Mouse (Mus musculus) macrophage (primary cell): ENCODE data around the gene Elk4. TPM values are rescaled to one million over a fixed set of nuclear protein-coding genes. Genes with fewer than 3 reads are reported as not detected.

Source experiments
- H3K27ac ChIP-seq: fragments of 350-480 bp; formaldehyde crosslinking; 2 replicates; pipeline ENCODE4 v1.9.0; 2021
- H3K36me3 ChIP-seq: fragments of 350-480 bp; formaldehyde crosslinking; 2 replicates; pipeline ENCODE4 v1.9.0; 2021; ENCODE audit errors: inconsistent target
- H3K4me3 ChIP-seq: fragments of 350-480 bp; formaldehyde crosslinking; 2 replicates; pipeline ENCODE4 v1.9.0; 2021; ENCODE audit errors: inconsistent target
- H3K79me2 ChIP-seq: fragments of 350-480 bp; formaldehyde crosslinking; 2 replicates; pipeline ENCODE4 v1.9.0; 2021; ENCODE audit errors: inconsistent target
- WGBS: methylation state at CpG from one replicate; pipeline ENCODE4 v1.1.7; 2026; ENCODE audit warnings: inconsistent platforms; ENCODE audit not compliant: missing documents; 5-methylcytosine and 5-hydroxymethylcytosine counted together
- polyA plus RNA-seq: library from polyadenylated mRNA; stranded (reverse); fragments of 250-400 nt; gene quantifications from 3 replicates; pipeline ENCODE4 v1.2.4, GENCODE M21; 2018; ENCODE audit warnings: inconsistent platforms
- total RNA-seq, 78 experiments: library from RNA; depleted of rRNA; stranded (reverse); fragments of 250-400 nt; gene quantifications; 1 replicate in 9 of 78; 2 replicates in 24 of 78; 3 replicates in 43 of 78; 4 replicates in 2 of 78; pipeline ENCODE4 v1.2.4; 2018; ENCODE audit warnings: inconsistent platforms in 56 of 78

Gene Elk4
- 100 to 1,000 TPM in 23 of 26 experiments, 10 to 100 TPM in 3; 77.4 to 155 (median 127) TPM for total RNA-seq (2018; cell fraction: chromatin; rRNA removed)
- total RNA-seq (2018; cell fraction: cytosol; rRNA removed) = 10 to 100 TPM; 47.1 to 67.2 (median 56.3) TPM
- 100 to 1,000 TPM in 23 of 26 experiments, 10 to 100 TPM in 3; 91.4 to 149 (median 115) TPM for total RNA-seq (2018; cell fraction: nucleus; rRNA removed)
- 17.7 to 25.3 TPM (median 23.4 TPM) in 3 replicates for polyA plus RNA-seq

DNA sequence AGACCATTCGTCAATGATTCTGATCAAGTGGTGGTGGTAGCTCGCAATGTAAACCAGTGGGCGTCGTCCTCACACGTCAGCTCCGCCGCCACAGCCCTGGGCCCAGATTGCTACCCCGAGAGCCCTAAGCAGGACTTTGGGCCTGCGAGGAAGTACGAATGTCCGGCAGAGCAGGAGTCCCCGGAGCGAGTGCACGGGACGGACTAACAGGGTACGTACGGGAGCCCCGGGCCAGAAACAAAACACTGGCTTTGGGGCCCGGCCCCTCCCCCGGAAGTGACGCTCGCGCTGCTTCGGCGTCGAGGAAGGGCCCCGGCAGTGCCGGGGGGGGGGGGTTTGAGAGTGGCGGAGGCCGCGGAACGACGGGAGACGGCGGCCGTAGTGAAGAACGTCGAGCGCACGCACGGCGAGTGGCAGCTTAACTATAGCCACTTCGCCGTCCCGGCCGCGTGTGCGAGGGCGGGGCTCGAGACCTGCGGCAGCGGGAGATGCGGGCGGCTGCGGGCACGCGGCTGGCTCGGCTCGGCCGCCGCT lies at the start of gene Elk4:
TSS of gene Elk4 (plus strand) at position 326 of the 534 bp plus-strand sequence.
- Histone ChIP-seq H3K79me2 (peaks cover 35% of the 10 kb centered on the region), H3K36me3 (no peaks in the 10 kb centered on the region), H3K4me3 (peak within 1 kb of the TSS; percentile 80), H3K27ac (peak within 1 kb of the TSS; percentile 82)
- under 1% methylated on average over 59 of the region's 61 CpGs for WGBS

DNA sequence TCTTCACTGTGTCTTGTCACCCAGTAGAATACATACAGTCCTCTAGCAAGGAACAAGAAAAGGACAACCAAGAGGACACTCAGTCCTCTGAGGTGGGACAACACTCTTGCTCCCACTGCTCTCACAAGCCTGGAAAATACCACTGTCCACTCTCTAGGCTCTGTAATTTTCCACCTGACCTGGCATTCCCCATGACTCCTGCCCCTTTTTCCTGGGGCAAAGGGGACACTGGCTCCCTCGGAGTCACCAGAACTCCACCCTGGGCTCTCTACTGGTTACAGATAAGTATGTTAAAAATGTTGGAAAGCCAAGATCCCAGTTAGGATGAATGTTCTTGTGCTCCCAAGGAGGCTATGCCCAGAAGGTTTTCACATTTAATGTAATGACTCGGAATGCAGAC lies 46.4 kb upstream of the Elk4 start:
- WGBS = 91% methylated on average over 1 of the region's 2 CpGs
- no peak overlapping the region for H3K27ac ChIP-seq
- no peaks in the 10 kb centered on the region for H3K79me2 ChIP-seq
- no peaks in the 10 kb centered on the region for H3K36me3 ChIP-seq
- no peak overlapping the region for H3K4me3 ChIP-seq

DNA sequence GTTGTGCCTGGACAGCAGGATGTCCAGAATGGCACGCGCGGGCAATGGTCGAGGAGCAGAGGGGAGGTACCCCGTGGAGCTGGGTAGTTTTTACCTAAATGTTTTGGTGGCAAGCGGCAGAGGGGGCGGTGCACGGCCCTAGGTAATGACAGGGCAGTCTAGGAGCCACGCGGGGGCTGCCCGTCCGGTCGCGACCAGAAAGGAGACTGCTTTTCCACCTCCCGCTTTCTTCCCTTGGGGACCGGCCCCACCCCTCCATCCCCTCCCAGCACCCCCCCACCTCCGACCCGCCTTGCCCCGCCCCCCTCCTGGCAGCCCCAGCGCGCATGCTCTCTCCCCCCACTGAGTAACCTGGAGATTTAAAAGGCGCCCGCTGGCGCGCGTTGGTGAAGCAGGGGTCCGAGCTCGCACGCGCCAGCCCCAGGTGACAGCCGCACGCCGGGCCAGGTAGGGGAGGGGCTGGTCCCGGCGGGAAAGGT lies 44.8 kb upstream of the Elk4 start, which contains the start of gene Slc45a3:
TSS of gene Slc45a3 (plus strand) at position 362 of the 479 bp plus-strand sequence.
- no peaks in the 10 kb centered on the region for H3K36me3 ChIP-seq
- H3K27ac ChIP-seq = no peak within 1 kb of the TSS
- peak within 1 kb of the TSS; percentile 25; the same call in 1 of the 2 replicates for H3K4me3 ChIP-seq
- H3K79me2 ChIP-seq = no peaks in the 10 kb centered on the region
- 2% methylated on average over 23 of the region's 35 CpGs for WGBS

- H3K79me2 ChIP-seq = no peaks in the 10 kb centered on the region
- no peaks in the 10 kb centered on the region for H3K36me3 ChIP-seq
- 1% methylated on average over 76 of the region's 76 CpGs for WGBS
- no peak overlapping the region for H3K27ac ChIP-seq
- peak overlapping the region; percentile 25; the same call in 1 of the 2 replicates for H3K4me3 ChIP-seq
Observed at GRCm38 (mm10) chr1:131963085-131963951, 44.1 kb upstream of the Elk4 start.

DNA sequence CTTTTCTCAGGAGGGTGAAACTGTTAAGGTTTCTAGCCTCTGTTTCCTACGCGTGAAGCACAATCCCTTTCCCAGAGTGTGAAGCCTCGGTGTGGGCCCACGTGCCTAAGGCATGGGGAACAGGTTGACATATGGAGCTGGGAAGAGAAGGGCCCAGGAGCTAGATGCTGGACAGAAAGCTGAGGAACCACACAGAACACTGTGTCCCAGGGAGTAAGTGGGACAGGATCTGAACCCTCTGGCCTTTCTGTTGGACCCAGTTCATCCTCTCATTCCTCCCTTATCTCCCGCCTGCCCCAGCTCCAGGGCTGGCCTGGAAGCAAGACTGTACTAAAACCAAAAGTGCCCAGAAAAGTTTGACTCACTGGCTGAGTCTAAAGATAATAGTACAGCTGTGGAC lies 43.3 kb upstream of the Elk4 start:
- H3K27ac ChIP-seq = no peak overlapping the region
- WGBS = 71% methylated on average over 5 of the region's 5 CpGs
- H3K4me3 ChIP-seq = no peak overlapping the region
- no peaks in the 10 kb centered on the region for H3K36me3 ChIP-seq
- no peaks in the 10 kb centered on the region for H3K79me2 ChIP-seq

DNA sequence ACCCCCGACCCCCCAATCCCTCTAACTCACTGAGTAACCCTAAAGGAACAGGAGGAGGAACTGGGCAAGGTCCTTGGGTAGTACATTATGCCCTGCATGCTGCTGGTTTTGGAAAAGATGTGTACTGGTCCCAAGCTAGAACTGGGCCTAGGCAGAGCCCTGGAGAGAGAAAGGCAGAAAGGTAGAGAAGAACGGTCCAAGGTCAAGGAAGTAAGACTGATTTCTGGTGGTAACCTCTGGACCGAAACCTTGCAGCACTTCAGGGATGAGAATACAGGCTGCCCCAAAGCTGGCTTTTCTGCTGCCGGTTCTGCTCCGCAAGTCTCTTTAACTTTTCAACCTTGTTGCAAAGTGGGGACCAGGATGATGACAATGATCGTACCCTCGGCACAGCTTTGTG lies 42.8 kb upstream of the Elk4 start:
- WGBS = 94% methylated on average over 7 of the region's 7 CpGs
- no peak overlapping the region for H3K27ac ChIP-seq
- H3K4me3 ChIP-seq = no peak overlapping the region
- no peaks in the 10 kb centered on the region for H3K79me2 ChIP-seq
- no peaks in the 10 kb centered on the region for H3K36me3 ChIP-seq

- Histone ChIP-seq H3K27ac (no peak overlapping the region), H3K4me3 (no peak overlapping the region), H3K36me3 (no peaks in the 10 kb centered on the region), H3K79me2 (no peaks in the 10 kb centered on the region)
- 64% methylated on average over 5 of the region's 5 CpGs for WGBS
Observed at GRCm38 (mm10) chr1:131965818-131966217, 41.6 kb upstream of the Elk4 start.

DNA sequence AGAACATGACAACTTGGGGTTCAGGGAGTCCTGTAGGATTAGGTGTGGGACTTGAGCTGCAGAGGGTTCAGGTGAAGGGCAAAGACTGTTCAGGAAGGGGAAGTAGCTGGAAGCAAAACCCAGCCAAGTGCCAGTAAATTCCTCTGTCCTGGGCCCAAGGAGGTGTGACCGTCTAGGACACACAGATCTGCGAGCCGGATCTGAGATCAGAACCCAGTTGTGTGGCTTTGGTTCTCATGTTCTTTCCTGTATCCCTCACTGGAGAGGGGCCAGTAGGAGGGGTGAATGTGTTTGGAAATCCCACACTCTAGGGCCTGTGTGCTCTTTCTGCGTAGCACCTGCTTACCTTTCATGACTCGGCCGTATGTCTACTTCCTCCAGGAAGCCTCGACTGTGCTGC lies 40.1 kb upstream of the Elk4 start:
- H3K79me2 ChIP-seq = no peaks in the 10 kb centered on the region
- 34% methylated on average over 7 of the region's 7 CpGs for WGBS
- H3K36me3 ChIP-seq = no peaks in the 10 kb centered on the region
- no peak overlapping the region for H3K4me3 ChIP-seq
- no peak overlapping the region for H3K27ac ChIP-seq

DNA sequence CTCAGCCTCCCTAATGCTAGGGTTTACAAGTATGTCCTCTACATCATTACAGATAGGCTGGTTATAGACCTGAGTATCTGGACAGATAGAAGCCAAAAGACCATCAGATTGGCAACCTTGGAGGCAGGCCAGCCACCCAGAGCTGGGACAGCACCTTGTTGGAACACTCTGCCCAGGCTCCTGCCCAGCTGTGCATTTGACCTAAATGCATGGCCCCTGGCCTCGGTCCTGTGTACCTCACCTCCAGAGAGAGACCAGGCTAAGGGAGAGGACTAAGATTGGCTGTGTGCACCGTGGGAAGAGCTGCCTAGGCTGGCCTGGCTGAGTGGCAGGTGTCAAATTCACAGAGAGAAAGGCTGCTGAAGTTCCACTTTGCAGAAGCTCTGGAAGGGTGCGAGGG lies 38.9 kb upstream of the Elk4 start:
- Histone ChIP-seq H3K79me2 (no peaks in the 10 kb centered on the region), H3K4me3 (no peak overlapping the region), H3K27ac (no peak overlapping the region), H3K36me3 (no peaks in the 10 kb centered on the region)
- 86% methylated on average over 3 of the region's 3 CpGs for WGBS

DNA sequence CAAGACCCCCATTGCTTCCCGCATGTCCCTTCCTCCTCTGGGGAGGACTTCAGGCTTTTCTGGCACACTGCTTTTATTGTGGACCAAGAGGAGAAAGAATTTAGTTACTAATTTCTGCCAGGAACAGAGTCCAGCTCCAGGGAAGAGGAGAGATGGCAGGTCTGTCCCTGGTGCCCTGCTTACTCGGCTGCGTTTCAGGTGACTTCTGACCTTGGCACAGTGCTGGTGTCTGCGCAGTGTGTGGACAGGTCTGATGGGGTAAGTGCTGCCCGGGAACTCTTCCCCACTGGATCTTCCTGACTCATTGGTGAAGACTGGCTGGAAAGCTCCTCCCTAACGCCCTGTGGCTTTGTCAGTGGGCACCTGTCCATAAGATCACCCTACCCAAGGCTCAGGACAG lies 38.4 kb upstream of the Elk4 start:
- H3K27ac ChIP-seq = no peak overlapping the region
- 93% methylated on average over 6 of the region's 6 CpGs for WGBS
- H3K79me2 ChIP-seq = no peaks in the 10 kb centered on the region
- no peaks in the 10 kb centered on the region for H3K36me3 ChIP-seq
- no peak overlapping the region for H3K4me3 ChIP-seq

DNA sequence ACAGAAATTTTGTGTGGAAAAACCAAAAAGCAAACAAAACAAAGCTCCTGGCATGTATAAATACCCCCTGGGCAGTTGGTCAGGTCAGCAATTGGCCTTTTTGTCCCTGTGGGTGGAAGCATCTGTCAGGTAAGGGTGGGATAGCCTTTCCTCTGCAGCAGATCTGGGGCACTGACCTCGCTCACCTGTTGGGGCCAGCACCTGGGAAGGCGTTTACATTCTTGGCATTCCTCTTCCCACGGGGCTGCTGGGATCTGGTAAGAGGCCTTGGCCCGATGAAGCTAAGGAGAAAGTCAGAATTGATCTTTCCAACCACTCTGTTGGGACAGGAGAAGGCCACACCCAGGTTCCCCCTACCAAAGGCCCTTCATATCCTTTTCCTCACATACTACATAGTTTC lies 37.6 kb upstream of the Elk4 start:
- H3K79me2 ChIP-seq = no peaks in the 10 kb centered on the region
- WGBS = 90% methylated on average over 4 of the region's 4 CpGs
- H3K36me3 ChIP-seq = no peaks in the 10 kb centered on the region
- H3K27ac ChIP-seq = no peak overlapping the region
- no peak overlapping the region for H3K4me3 ChIP-seq

DNA sequence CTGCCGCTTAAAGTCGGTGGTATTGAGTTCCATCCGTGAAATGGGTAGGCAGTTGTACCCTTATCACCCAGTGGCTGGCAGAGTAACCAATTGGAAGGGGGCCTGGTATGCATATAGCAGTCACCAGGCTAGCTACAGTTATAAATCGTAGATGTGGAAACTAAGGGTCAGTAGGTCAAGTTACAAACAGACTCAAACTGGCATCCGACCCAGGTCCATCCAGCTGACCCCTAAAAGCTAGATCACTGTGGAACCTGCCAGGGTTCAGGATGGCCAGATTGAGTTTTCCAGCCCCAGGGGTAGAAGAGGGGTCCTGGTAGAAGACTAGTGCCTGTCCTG lies 37.1 kb upstream of the Elk4 start:
- H3K36me3 ChIP-seq = no peaks in the 10 kb centered on the region
- WGBS = 91% methylated on average over 5 of the region's 5 CpGs
- no peak overlapping the region for H3K4me3 ChIP-seq
- H3K27ac ChIP-seq = no peak overlapping the region
- no peaks in the 10 kb centered on the region for H3K79me2 ChIP-seq

DNA sequence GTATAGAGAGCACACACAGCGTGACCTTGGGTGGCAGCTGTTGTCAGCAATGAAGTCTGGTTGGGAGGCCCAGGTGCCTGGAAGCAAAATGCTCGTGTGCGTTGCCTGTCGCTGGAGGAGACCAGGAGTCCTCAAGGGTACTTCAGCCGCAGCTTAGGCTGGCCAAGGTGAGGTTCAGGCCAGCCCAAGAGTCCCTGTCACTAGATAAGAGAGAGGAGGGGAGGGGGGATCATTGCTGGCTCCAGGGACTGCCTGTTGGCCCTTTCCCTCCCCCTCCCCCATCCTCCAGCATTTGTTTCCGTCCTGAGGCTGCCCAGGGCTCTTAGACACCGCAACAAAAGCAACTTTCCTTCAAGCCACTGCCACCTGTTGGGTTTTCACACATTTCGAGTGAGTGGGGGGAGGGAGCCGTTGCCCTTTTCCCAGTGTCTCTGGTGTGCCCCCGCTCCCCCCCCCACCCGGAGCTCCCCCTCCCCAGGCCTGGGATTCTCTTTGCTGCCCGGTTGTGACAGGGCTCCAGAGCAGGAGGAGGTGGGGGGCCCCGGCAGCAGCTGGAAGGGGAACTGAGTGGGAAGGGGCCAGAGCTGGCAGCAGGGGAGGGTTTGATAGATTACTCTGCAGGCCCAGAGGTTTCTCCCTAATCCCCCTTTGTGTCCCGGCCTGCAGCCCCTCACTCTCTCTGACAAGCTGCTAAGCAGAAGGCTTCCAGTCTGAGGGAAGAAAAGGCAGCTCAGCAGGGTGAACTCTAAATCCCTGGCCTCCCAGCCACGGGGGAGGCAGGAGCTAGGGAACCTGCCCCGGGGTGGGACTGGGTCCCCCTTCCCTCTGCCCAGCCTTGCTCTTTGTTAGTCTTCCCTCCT lies 36.5 kb upstream of the Elk4 start:
- no peak overlapping the region for H3K27ac ChIP-seq
- H3K36me3 ChIP-seq = no peaks in the 10 kb centered on the region
- no peaks in the 10 kb centered on the region for H3K79me2 ChIP-seq
- 32% methylated on average over 13 of the region's 16 CpGs for WGBS
- no peak overlapping the region for H3K4me3 ChIP-seq

- Histone ChIP-seq H3K27ac (no peak overlapping the region), H3K79me2 (no peaks in the 10 kb centered on the region), H3K36me3 (no peaks in the 10 kb centered on the region), H3K4me3 (no peak overlapping the region)
- 87% methylated on average over 15 of the region's 15 CpGs for WGBS
Observed at GRCm38 (mm10) chr1:131971771-131972497, 35.5 kb upstream of the Elk4 start.
